Mouse (Mus musculus): ENCODE measurements around the gene Sds.

The Sds gene

GRCm38 (mm10) chr5:120487844-120488243 is 11.5 kb downstream of the Sds start:
- Histone ChIP-seq H3K27me3 (ENCODE audit: insufficient read depth, low read length) (no peaks in the 10 kb centered on the region), H3K4me1 (replicated peaks; ENCODE audit: low read depth, low read length) (peaks cover 72% of the 10 kb centered on the region), H3K36me3 (ENCODE audit: insufficient read depth, low read length) (peaks cover 82% of the 10 kb centered on the region), H3K9me3 (ENCODE audit: low read length) (no peaks in the 10 kb centered on the region), H3K4me3 (replicated peaks; ENCODE audit: low read length) (no peak overlapping the region)
- TF ChIP-seq NANOG (IDR thresholded peaks at IDR 0.05; ENCODE audit: borderline replicate concordance, low read length) (no peak), POU5F1 (IDR thresholded peaks at IDR 0.05; ENCODE audit: borderline replicate concordance, low read length) (no peak), CTCF (conservative IDR thresholded peaks at IDR 0.05; ENCODE audit: low read length) (no peak)

DNA sequence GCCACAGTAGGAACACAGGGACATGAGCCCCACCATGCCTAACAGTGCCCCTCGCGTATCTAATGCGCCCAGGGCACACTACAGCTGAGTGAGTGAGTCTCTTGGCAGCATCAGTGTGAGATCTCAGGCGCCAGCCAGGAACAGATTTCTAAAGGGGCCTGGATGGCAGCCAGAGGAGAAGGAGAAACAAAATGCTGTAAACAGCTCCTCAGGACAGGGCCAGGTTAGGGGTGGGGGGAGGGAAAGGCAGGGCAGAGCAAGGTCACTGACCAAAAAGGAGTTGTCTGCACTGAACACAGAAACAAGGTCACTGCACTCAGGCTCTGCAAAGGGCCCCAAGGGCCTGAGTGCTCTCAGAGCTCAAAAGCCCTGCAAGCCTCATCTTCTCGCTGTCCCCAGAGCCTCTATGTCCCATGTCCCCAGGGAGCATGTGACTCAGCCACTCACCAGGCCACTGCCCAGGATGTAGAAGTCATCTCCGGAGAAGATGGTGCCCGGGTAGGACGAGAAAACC is 14.4 kb downstream of the Sds start:
- Histone ChIP-seq H3K9me3 (ENCODE audit: low read length) (no peaks in the 10 kb centered on the region), H3K4me1 (replicated peaks; ENCODE audit: low read depth, low read length) (peaks cover 79% of the 10 kb centered on the region), H3K27me3 (ENCODE audit: insufficient read depth, low read length) (no peaks in the 10 kb centered on the region), H3K36me3 (ENCODE audit: insufficient read depth, low read length) (peaks cover 92% of the 10 kb centered on the region), H3K4me3 (replicated peaks; ENCODE audit: low read length) (peak overlapping the region; percentile 32; the same call in 1 of the 2 replicates)
- no peak for TF ChIP-seq POU5F1 (IDR thresholded peaks at IDR 0.05; ENCODE audit: borderline replicate concordance, low read length)
- TF ChIP-seq CTCF (conservative IDR thresholded peaks at IDR 0.05; ENCODE audit: low read length): no peak
- TF ChIP-seq NANOG (IDR thresholded peaks at IDR 0.05; ENCODE audit: borderline replicate concordance, low read length): no peak

- H3K4me3 ChIP-seq (replicated peaks; ENCODE audit: low read length): peak overlapping the region; percentile 51
- no peaks in the 10 kb centered on the region for H3K27me3 ChIP-seq (ENCODE audit: insufficient read depth, low read length)
- H3K9me3 ChIP-seq (ENCODE audit: low read length): no peaks in the 10 kb centered on the region
- peaks cover 92% of the 10 kb centered on the region for H3K36me3 ChIP-seq (ENCODE audit: insufficient read depth, low read length)
- TF ChIP-seq NANOG (IDR thresholded peaks at IDR 0.05; ENCODE audit: borderline replicate concordance, low read length) (no peak), POU5F1 (IDR thresholded peaks at IDR 0.05; ENCODE audit: borderline replicate concordance, low read length) (no peak), CTCF (conservative IDR thresholded peaks at IDR 0.05; ENCODE audit: low read length) (peak; percentile 85)
- H3K4me1 ChIP-seq (replicated peaks; ENCODE audit: low read depth, low read length): peaks cover 90% of the 10 kb centered on the region
These were observed 16.1 kb downstream of the Sds start for GRCm38 (mm10) chr5:120492437-120492836.

DNA sequence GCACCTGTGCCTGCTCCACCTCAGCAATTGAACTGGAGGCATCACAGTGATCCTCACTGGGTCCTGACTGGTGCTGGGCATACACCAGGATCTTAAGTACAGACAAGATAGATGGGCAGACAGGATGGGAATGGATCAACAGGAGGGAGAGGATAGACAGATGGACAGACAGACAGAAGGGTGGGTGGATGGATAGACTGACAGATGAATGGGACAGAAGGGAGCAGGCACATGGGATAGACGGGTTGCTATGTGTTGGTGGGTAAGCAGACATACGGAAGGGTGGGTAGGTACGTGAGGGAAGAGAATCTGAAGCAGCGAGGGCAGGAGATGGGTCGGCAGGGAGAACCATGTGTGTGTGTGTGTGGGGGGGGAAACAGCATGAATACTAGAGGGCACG is 17.1 kb downstream of the Sds start:
- Histone ChIP-seq H3K27me3 (ENCODE audit: insufficient read depth, low read length) (no peaks in the 10 kb centered on the region), H3K4me1 (replicated peaks; ENCODE audit: low read depth, low read length) (peaks cover 89% of the 10 kb centered on the region), H3K36me3 (ENCODE audit: insufficient read depth, low read length) (peaks cover 90% of the 10 kb centered on the region), H3K9me3 (ENCODE audit: low read length) (no peaks in the 10 kb centered on the region), H3K4me3 (replicated peaks; ENCODE audit: low read length) (no peak overlapping the region)
- TF ChIP-seq NANOG (IDR thresholded peaks at IDR 0.05; ENCODE audit: borderline replicate concordance, low read length): no peak
- TF ChIP-seq CTCF (conservative IDR thresholded peaks at IDR 0.05; ENCODE audit: low read length): no peak
- TF ChIP-seq POU5F1 (IDR thresholded peaks at IDR 0.05; ENCODE audit: borderline replicate concordance, low read length): no peak

- peaks cover 90% of the 10 kb centered on the region for H3K36me3 ChIP-seq (ENCODE audit: insufficient read depth, low read length)
- no peak overlapping the region for H3K4me3 ChIP-seq (replicated peaks; ENCODE audit: low read length)
- no peaks in the 10 kb centered on the region for H3K27me3 ChIP-seq (ENCODE audit: insufficient read depth, low read length)
- H3K9me3 ChIP-seq (ENCODE audit: low read length): no peaks in the 10 kb centered on the region
- H3K4me1 ChIP-seq (replicated peaks; ENCODE audit: low read depth, low read length): peaks cover 89% of the 10 kb centered on the region
- no peak for TF ChIP-seq POU5F1 (IDR thresholded peaks at IDR 0.05; ENCODE audit: borderline replicate concordance, low read length)
- no peak for TF ChIP-seq NANOG (IDR thresholded peaks at IDR 0.05; ENCODE audit: borderline replicate concordance, low read length)
- TF ChIP-seq CTCF (conservative IDR thresholded peaks at IDR 0.05; ENCODE audit: low read length): no peak
These were observed 17.6 kb downstream of the Sds start for GRCm38 (mm10) chr5:120493873-120494395.

GRCm38 (mm10) chr5:120495064-120495702 is 18.9 kb downstream of the Sds start:
- peaks cover 92% of the 10 kb centered on the region for H3K36me3 ChIP-seq (ENCODE audit: insufficient read depth, low read length)
- peaks cover 91% of the 10 kb centered on the region for H3K4me1 ChIP-seq (replicated peaks; ENCODE audit: low read depth, low read length)
- H3K4me3 ChIP-seq (replicated peaks; ENCODE audit: low read length): no peak overlapping the region
- no peaks in the 10 kb centered on the region for H3K9me3 ChIP-seq (ENCODE audit: low read length)
- TF ChIP-seq CTCF (conservative IDR thresholded peaks at IDR 0.05; ENCODE audit: low read length): no peak
- no peak for TF ChIP-seq POU5F1 (IDR thresholded peaks at IDR 0.05; ENCODE audit: borderline replicate concordance, low read length)
- no peak for TF ChIP-seq NANOG (IDR thresholded peaks at IDR 0.05; ENCODE audit: borderline replicate concordance, low read length)
- H3K27me3 ChIP-seq (ENCODE audit: insufficient read depth, low read length): no peaks in the 10 kb centered on the region

DNA sequence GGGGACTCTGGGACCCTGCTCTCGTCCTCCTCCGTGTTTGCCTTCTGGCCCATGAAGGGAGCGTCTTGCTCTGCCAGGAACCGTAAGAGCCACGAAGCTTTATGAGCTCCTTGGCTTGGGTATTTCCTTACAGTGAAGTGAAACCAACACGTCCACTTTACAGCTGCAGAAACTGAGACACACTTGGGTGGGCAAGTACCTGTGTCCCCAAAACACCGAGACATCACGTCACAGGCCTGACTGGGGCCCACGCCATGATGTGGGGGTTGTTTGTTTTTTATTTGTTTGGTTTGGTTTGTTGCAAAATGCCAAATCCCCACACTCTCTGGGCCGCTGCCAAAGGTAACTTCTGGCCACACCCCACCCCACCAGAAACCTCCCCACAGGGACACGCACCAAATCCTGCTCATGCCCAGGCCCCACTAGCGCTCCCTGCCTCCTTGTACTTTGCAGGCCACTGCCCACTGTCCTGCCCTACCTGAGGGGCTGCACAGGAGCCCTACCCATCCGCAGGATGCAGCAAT is 19.4 kb downstream of the Sds start:
- TF ChIP-seq NANOG (IDR thresholded peaks at IDR 0.05; ENCODE audit: borderline replicate concordance, low read length) (no peak), POU5F1 (IDR thresholded peaks at IDR 0.05; ENCODE audit: borderline replicate concordance, low read length) (no peak), CTCF (conservative IDR thresholded peaks at IDR 0.05; ENCODE audit: low read length) (no peak)
- Histone ChIP-seq H3K36me3 (ENCODE audit: insufficient read depth, low read length) (peaks cover 86% of the 10 kb centered on the region), H3K4me3 (replicated peaks; ENCODE audit: low read length) (no peak overlapping the region), H3K9me3 (ENCODE audit: low read length) (no peaks in the 10 kb centered on the region), H3K27me3 (ENCODE audit: insufficient read depth, low read length) (no peaks in the 10 kb centered on the region), H3K4me1 (replicated peaks; ENCODE audit: low read depth, low read length) (peaks cover 85% of the 10 kb centered on the region)

GRCm38 (mm10) chr5:120497071-120497470 is 20.7 kb downstream of the Sds start:
- Histone ChIP-seq H3K4me1 (replicated peaks; ENCODE audit: low read depth, low read length) (peaks cover 79% of the 10 kb centered on the region), H3K36me3 (ENCODE audit: insufficient read depth, low read length) (peaks cover 78% of the 10 kb centered on the region), H3K9me3 (ENCODE audit: low read length) (no peaks in the 10 kb centered on the region), H3K27me3 (ENCODE audit: insufficient read depth, low read length) (no peaks in the 10 kb centered on the region), H3K4me3 (replicated peaks; ENCODE audit: low read length) (no peak overlapping the region)
- no peak for TF ChIP-seq CTCF (conservative IDR thresholded peaks at IDR 0.05; ENCODE audit: low read length)
- TF ChIP-seq NANOG (IDR thresholded peaks at IDR 0.05; ENCODE audit: borderline replicate concordance, low read length): no peak
- no peak for TF ChIP-seq POU5F1 (IDR thresholded peaks at IDR 0.05; ENCODE audit: borderline replicate concordance, low read length)

All from E14TG2a.4 (cell line).